Mouse (Mus musculus) lung, postnatal 0 days (tissue): ENCODE measurements around the gene Sorl1. TPM values are rescaled to one million over a fixed set of nuclear protein-coding genes. Genes with fewer than 3 reads are reported as not detected.

ENCODE experiments used
- ATAC-seq: fragments of 200-750 bp; cut with Nextera tagmentation; 2 replicates; pipeline ENCODE4 v1.8.0; 2017; ENCODE audit warnings: moderate library complexity
- DNase-seq: peaks from one replicate; pipeline ENCODE4 v3.0.0-alpha.2; 2016; ENCODE audit warnings: low spot score
- H3K27ac ChIP-seq: fragments of 300-500 bp; sonication (generic); 2 replicates; pipeline ENCODE4 v1.5.1; 2014; ENCODE audit warnings: antibody characterized with exemption, mild to moderate bottlenecking, low read length, mixed read lengths
- H3K27me3 ChIP-seq: fragments of 300-500 bp; sonication (generic); replicated peaks from 2 replicates; pipeline ENCODE4 v1.6.1; 2014; ENCODE audit warnings: low read length, mixed read lengths; ENCODE audit not compliant: insufficient read depth
- H3K36me3 ChIP-seq: fragments of 300-500 bp; sonication (generic); 2 replicates; pipeline ENCODE4 v1.6.1; 2014; ENCODE audit warnings: low read length, mixed read lengths; ENCODE audit not compliant: insufficient read depth
- H3K4me1 ChIP-seq: fragments of 300-500 bp; sonication (generic); 2 replicates; pipeline ENCODE4 v1.6.1; 2014; ENCODE audit warnings: antibody characterized with exemption, low read depth, low read length, mixed read lengths; ENCODE audit not compliant: insufficient read depth
- H3K4me2 ChIP-seq: fragments of 300-500 bp; sonication (generic); replicated peaks from 2 replicates; pipeline ENCODE4 v1.6.1; 2014; ENCODE audit warnings: low read depth, mild to moderate bottlenecking, low read length, moderate library complexity, mixed read lengths
- H3K4me3 ChIP-seq: fragments of 300-500 bp; sonication (generic); 2 replicates; pipeline ENCODE4 v1.5.1; 2014; ENCODE audit warnings: low read depth, low read length
- H3K9ac ChIP-seq: fragments of 300-500 bp; sonication (generic); replicated peaks from 2 replicates; pipeline ENCODE4 v1.6.1; 2014; ENCODE audit warnings: low read depth, mild to moderate bottlenecking
- H3K9me3 ChIP-seq: fragments of 300-500 bp; sonication (generic); 2 replicates; pipeline ENCODE4 v1.6.1; 2016; ENCODE audit warnings: low read length, mixed read lengths
- CTCF ChIP-seq: IDR thresholded peaks from 2 replicates; pipeline ENCODE4 v1.5.1; 2016; ENCODE audit warnings: antibody characterized with exemption, mild to moderate bottlenecking
- EP300 ChIP-seq: IDR thresholded peaks from 2 replicates; pipeline ENCODE4 v1.6.1; 2016; ENCODE audit warnings: antibody characterized with exemption, mild to moderate bottlenecking, control low read depth
- WGBS: fragments of 180-500 bp; shearing (Covaris S2); extraction: QIAGEN DNeasy Blood & Tissue Kit; methylation state at CpG from one replicate; pipeline ENCODE4 v1.1.7; 2014; 5-methylcytosine and 5-hydroxymethylcytosine counted together
- polyA plus RNA-seq: library from polyadenylated mRNA; unstranded; fragments of >200 nt; fragmentation: Nextera tagmentation; extraction: Ambion mirVana; gene quantifications from 2 replicates; pipeline ENCODE4 v1.2.1, GENCODE M21; 2015

Sorl1 gene
- polyA plus RNA-seq, 1 experiment from 2014 or later: 18.4 TPM

DNA sequence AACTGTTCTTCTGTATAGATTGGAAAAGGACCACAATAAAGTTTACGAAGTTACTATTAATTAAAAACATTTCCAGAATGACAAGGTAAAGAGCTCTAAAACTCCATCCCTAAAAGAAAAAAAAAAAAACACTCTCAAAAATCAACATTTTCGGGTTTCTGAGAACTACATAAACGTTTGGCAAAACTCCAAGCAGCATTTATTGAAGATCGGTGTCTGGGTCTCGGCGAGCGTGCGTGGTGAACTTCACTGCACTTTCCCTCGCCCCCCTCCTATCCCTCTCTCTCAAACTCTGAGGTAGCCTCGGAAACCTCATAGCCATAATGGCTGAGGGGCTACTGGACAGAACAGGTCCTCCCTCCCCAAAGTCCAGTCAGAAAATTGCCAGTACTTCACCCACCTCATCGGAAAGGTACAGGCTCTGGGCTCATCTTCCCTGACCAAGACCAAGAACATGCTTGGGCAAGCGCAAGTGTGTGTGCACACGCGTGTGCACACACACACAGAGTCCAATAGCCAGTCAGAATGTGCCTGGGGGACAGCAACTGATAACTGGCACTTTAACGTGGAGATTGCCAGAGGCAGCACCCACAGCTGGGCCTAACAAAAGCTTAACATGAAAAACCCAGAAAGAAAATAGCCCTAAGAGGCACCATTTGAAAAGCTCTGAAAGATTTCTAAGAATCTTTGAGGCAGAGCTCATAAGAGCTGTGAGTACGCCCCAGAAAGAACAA, 46.8 kb downstream of the Sorl1 start:
- 66% methylated on average over 16 of the region's 16 CpGs for WGBS
- Histone ChIP-seq H3K4me3 (no peak overlapping the region), H3K36me3 (0 out of 2 replicates have a peak, but pooled peaks cover 6% of the 10 kb centered on the region), H3K9me3 (no peaks in the 10 kb centered on the region), H3K27ac (no peak overlapping the region), H3K9ac (no peak overlapping the region), H3K4me2 (no peak overlapping the region), H3K27me3 (no peaks in the 10 kb centered on the region), H3K4me1 (no peaks in the 10 kb centered on the region)
- DNase-seq: no peak
- TF ChIP-seq EP300 (no peak), CTCF (no peak)
- ATAC-seq: no peak

DNA sequence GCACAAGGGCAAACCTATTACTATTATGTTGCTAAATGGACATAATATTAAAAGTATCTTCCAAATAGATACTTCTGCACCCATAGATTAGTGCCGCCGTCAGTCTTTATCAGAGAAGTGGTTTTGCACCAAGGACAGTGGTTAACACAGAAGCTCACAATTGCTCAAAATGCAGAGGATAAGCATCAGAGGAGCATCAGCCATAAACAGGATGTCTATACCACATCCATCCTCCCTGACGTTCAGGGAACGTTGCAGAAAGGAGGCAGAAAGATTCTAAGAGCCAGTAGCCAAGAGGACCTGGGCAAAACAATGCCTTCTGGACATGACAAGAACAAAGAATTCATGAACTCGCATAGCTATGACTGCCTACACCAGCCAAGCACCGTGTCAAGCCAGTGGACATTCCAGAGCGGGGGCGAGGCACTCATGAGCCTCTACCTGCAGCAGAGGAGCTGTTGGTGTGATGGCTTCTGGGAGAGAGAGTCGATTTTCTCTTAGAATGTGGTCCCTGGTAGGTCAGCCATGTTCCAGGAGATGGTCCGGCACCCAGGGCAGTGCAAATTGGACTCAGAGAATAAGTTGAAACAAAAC, 47.7 kb downstream of the Sorl1 start:
- Histone ChIP-seq H3K9ac (no peak overlapping the region), H3K4me2 (no peak overlapping the region), H3K36me3 (0 out of 2 replicates have a peak, but pooled peaks cover 6% of the 10 kb centered on the region), H3K4me3 (no peak overlapping the region), H3K27ac (no peak overlapping the region), H3K4me1 (no peaks in the 10 kb centered on the region), H3K9me3 (no peaks in the 10 kb centered on the region), H3K27me3 (no peaks in the 10 kb centered on the region)
- DNase-seq: peak; percentile 52
- no peak for TF ChIP-seq CTCF
- TF ChIP-seq EP300: no peak
- peak; percentile 76 for ATAC-seq
- WGBS: 69% methylated on average over 10 of the region's 10 CpGs

DNA sequence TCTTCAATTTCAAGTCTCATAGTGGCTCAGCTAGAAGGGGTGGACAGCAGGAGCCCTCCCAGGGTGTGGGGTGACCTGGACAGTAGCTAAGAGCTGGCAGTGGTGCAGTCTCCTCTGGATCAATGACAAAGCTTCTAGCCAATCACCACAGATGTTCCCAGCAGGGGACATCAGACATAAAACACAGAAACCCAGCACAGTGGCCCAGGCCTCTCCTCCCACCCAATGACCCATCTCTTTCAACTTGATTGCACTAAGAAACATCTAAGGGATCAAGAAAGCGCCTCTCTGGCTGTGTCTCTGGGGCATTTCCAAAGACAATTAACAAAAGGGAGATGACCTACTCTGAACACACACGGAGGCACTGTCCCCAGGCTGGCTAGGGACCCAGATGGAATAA, 48.9 kb downstream of the Sorl1 start:
- TF ChIP-seq CTCF (no peak), EP300 (no peak)
- no peak for ATAC-seq
- no peak overlapping the region for H3K4me2 ChIP-seq
- no peak overlapping the region for H3K9ac ChIP-seq
- no peaks in the 10 kb centered on the region for H3K4me1 ChIP-seq
- no peak overlapping the region for H3K4me3 ChIP-seq
- DNase-seq: no peak
- H3K9me3 ChIP-seq: no peaks in the 10 kb centered on the region
- 0 out of 2 replicates have a peak, but pooled peaks cover 6% of the 10 kb centered on the region for H3K36me3 ChIP-seq
- WGBS: 55% methylated on average over 2 of the region's 2 CpGs
- no peak overlapping the region for H3K27ac ChIP-seq
- no peaks in the 10 kb centered on the region for H3K27me3 ChIP-seq

DNA sequence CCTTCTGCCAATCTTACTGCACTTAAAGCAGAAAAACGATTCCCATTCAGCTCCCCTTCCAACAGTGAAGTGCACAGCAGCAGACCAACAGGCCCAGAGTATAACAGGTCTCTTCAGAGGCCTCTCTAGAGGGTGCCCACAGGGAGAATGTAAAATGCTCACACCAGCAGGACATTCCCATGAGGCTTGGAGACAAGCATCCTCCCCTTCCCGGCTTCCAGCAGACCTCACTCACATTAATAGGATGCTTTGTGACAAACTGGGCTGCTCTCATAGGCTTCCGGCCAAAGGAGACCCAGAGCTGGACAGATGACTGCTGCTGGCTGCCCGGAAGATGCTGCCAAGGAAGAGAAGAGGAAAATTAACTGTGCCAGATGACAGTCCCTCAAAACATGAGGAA, 52.1 kb downstream of the Sorl1 start:
- TF ChIP-seq CTCF (no peak), EP300 (no peak)
- Histone ChIP-seq H3K36me3 (no peaks in the 10 kb centered on the region), H3K4me1 (no peaks in the 10 kb centered on the region), H3K27me3 (no peaks in the 10 kb centered on the region), H3K9me3 (no peaks in the 10 kb centered on the region), H3K27ac (no peak overlapping the region), H3K4me2 (no peak overlapping the region), H3K9ac (no peak overlapping the region), H3K4me3 (no peak overlapping the region)
- ATAC-seq: no peak
- 49% methylated on average over 4 of the region's 4 CpGs for WGBS
- peak; percentile 17 for DNase-seq

DNA sequence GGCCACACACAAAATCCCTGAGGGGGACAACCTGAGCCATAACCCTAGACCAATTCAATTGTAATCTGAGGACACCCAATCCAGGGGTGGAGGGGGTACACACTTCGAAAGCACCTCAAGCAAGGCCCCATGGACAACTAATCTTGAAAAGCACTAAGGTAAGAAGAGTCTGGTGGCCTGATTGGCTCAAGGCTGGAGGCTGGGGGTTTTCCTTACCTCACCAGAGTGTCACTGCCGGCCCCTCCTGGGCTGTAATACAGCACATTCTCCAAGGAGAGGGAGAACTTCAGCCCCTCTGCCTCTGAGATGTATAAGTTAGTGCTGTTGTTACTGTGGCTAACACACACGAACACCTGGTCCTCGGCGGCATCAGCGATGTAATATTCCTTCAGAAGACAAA, 53.2 kb downstream of the Sorl1 start:
- Histone ChIP-seq H3K9me3 (no peaks in the 10 kb centered on the region), H3K36me3 (no peaks in the 10 kb centered on the region), H3K4me2 (no peak overlapping the region), H3K9ac (no peak overlapping the region), H3K27ac (no peak overlapping the region), H3K27me3 (no peaks in the 10 kb centered on the region), H3K4me3 (no peak overlapping the region), H3K4me1 (no peaks in the 10 kb centered on the region)
- no peak for ATAC-seq
- WGBS: 89% methylated on average over 6 of the region's 6 CpGs
- no peak for TF ChIP-seq CTCF
- TF ChIP-seq EP300: no peak
- no peak for DNase-seq

DNA sequence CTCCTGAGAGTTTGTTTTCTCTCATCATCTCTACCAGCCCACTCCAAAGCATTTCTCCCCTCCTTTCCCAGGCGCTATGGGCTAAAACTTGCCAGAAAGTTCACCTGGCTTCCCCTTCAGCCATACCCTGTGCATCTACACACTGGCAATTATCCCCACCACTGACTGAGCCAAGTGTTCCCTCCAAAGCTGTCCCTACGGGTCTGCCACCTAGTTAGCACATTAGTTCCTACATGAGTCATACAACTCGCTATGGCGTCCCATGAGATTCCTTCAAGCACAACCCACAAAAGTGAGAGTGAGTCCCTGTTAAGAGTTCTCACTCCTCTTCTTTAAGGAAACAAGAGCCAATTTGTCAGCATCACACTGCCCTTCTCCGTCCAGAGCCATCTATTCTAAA, 54.6 kb downstream of the Sorl1 start:
- H3K4me2 ChIP-seq: no peak overlapping the region
- no peaks in the 10 kb centered on the region for H3K36me3 ChIP-seq
- 76% methylated on average over 5 of the region's 5 CpGs for WGBS
- no peaks in the 10 kb centered on the region for H3K4me1 ChIP-seq
- no peak for ATAC-seq
- H3K27ac ChIP-seq: no peak overlapping the region
- DNase-seq: no peak
- H3K9ac ChIP-seq: no peak overlapping the region
- TF ChIP-seq EP300 (no peak), CTCF (no peak)
- no peaks in the 10 kb centered on the region for H3K27me3 ChIP-seq
- no peak overlapping the region for H3K4me3 ChIP-seq
- no peaks in the 10 kb centered on the region for H3K9me3 ChIP-seq
